Mouse (Mus musculus): ENCODE measurements around the gene Pitpnm1.

The Pitpnm1 gene

DNA sequence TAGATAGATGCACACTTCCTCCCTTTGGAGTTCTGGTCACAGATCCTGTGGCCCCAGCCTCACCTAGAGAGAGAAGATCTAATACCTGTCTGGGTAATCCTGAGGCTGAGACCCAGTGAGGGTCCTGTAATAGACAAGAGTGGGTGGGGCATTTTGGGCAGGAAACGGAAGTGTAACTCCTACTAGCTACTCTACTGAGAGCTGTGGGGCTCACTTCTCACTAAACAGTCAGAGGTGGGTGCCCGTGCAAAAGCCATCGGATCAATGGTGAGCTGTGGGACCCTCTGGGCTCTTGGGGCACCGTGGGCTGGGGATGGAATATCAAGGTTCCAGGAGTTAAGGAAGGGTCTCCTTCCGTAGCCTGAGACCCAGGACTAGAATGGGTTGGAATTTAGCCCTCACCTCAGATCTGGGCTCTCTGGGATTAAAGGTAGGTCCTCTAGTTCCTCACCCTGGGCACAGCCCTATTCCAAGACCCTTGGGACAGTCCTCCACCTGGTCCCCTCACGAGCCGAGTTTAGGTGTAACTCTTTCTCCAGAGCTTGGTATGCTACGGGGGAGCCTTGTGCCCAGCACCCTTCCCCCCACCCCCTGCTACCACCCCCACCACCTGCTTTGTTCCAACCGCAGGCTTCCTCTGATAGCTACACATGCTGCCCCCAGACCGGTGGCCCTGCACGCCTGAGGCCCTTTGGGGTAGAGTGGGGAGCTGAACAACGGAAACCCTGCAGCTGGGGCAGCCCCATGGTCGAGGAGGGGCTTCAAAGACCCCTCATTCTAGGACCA lies 54.8 kb downstream of the Pitpnm1 start:
- no peak for DNase-seq (ENCODE audit: low read depth, low spot score)

DNA sequence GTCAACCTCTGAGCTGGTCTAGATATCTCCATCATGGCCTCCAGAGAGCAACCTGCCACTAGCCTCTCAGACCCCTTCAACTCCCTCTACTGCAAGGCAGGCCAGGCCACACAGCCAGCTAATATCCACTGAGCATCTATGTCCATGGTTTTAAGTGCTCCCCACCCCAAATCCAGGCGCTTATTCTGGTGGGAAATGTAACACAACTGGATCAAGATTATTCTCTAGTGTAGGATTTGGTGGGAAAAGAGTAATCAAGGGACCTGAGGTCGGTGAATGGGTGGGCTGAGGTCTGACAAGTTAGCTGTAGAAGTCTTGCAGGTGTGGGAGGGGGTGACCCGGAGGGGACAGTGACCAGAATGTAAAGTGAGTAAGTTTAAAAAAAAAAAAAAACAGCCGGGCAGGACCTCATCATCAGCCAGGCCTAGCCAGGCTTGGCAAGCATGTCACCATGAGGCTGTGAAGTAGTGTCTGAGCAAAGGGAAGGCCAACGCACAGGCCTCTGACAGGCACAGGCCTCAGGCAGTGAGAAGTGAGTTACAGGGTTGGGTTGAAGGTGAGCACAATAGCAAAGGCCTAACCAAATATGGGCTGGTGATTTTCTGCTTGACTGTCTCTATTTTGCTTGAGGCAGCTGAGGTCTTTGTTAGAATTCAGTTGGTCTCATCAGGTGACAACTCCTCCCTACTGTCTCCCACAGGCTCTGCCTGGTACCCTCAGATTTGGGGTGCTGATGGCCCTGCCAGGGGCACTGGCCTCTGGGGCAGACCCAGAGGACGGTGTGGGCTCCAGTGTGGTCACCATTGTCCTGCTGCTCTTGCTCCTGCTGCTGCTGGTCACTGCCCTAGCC lies 55.6 kb downstream of the Pitpnm1 start:
- DNase-seq (ENCODE audit: low read depth, low spot score) = no peak

DNA sequence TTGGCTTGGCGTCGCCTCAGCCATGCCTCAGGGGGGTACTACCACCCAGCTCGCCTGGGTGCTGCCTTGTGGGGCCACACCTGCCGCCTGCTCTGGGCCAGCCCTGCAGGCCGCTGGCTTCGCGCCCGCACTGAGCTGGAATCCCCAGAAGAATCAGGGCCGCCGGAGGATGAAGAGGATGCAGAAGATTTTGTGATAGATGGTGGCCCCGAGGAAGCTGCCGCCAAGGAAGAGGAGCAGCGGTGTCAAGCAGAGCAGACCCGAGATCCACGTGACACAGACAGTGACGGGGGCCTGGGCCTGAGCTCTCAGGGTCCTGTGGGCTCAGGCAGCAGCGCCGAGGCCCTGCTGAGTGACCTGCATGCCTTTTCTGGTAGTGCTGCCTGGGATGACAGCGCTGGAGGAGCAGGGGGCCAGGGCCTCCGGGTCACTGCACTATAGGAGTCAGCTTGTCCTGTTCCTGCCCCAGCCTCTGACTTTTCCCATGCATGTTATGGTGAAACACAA lies 56.3 kb downstream of the Pitpnm1 start:
- DNase-seq (ENCODE audit: low read depth, low spot score) = no peak

DNA sequence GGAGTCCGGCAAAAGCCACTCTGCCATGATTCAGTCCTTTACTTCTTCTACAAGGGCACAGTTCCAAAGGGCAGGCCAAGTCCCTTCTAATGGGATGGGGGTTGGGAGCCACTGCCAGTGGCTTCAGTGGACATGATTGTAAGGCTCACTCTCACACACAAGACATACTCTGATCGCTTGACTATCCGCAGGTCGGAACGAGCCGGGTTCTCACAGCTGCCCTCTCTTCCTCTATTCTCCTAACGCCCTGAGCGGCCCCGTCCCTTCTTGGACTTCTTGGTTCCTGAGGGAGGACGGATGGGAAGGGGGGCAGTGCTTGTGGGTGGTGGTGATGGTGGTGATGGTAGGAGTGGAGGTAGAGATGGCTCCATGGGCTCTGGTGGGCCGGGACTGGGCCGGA lies 57.0 kb downstream of the Pitpnm1 start:
- DNase-seq (ENCODE audit: low read depth, low spot score) = no peak

DNA sequence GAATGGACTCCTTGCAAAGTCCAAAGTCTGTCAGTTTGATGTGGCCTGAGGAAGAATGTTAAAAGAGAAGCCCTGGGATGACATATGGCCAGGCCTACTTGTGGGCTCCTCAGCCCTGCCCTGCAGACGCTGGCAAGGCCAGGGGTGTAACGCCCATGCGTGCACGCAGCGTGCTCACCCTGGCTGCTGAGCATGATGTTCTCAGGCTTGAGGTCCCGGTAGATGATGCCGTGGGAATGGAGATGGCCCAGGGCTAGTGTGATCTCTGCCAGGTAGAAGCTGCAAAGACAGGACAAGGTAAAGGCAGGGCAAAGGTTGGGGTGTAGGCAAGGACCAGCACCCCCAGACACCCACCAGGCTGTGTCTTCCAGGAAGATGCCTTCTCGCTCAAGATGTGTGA lies 59.3 kb downstream of the Pitpnm1 start:
- no peak for DNase-seq (ENCODE audit: low read depth, low spot score)

DNA sequence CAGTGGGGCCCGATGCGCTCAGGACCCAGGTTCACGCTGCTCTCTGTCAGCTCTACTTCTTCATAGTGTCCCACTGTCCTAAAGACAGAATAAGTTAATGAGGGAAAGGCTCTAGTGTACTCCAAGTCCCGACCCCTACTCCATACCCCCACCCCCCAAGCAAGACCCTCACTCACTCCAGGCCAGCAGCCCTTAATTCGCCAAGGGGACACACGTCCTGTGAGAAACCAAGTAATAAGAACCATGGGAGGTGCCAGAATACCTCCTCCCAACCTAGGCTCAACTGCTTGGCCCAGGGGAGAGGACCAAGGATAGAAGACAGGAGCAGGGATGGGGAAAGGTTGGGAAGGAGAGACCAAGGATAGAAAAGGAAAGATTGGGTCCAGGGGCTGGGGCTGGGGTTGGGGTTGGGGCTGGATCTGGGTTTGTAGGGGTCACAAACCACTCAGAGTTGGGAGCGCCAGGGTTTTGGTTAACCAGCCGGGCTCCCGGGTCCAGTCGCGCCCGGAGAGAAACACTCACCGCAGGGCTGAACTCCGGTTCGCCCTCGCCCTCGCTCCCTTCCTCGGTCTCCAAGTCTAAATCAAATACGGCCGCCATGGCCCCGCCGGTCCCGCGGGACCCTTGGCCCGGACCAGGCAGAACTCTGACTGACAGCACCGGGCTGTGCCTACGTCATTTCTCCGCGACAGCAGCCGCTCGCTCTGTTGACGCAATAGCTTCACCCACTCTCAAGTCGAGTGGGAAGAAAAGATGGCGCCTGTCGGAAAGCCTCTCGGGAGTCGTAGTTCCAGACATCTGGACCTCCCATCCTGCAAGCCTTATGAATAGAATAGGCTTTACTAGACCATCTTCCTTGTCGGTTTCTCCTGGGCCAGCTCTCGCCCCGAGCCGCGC lies 63.1 kb downstream of the Pitpnm1 start, which contains the start of gene Rps6kb2:
TSS of gene Rps6kb2 (minus strand) at position 709 of the 897 bp plus-strand sequence.
- peak; percentile 88 for DNase-seq (ENCODE audit: low read depth, low spot score)

DNA sequence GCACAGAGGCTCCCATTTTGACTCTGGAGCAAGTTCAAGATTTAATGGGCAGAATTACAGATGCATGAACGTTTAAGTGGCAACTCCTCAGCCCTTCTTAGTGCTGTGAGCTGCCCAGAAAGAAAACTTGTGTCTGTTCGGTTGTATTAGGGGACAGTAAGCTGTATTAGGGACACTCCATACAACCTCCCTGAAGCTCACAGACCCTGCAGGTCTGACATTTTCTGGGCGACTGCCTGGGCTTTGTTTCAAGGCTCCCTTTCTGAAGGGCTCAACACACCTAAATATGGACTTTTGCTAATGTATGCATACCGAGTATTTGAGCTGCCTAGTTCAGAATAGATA lies 63.7 kb downstream of the Pitpnm1 start:
- no peak for DNase-seq (ENCODE audit: low read depth, low spot score)
